Mouse (Mus musculus): ENCODE measurements at regions not wholly inside any gene's neighbourhood (a gene's known extent, or its start where the extent isn't known, plus 50 kb on each side); places are given as distances from the start of the nearest gene placed in this dataset.

DNA sequence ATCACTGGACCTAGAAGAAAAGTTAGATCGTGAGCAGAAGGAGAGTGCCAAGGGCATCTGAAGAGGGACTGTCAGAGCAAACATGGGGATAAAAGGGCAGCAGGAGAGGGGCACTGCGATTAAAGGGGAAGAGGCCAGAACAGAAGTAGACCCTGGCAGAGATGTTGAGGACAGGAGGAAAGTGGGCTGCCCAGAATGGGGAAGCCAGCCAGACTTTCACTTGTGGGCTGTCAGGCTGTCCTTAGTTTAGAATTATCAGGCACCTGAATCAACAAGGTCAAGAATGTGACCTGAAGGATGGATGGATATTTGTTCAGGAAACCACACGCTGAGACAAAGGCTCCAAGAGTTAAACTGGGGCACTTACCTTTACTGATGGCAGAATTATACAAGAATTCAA is 193.0 kb upstream of the Klf3 start:
- Histone ChIP-seq H3K4me1 (peaks cover 14% of the 10 kb centered on the region), H3K4me3 (no peak overlapping the region), H3K36me3 (no peaks in the 10 kb centered on the region), H3K4me2 (replicated peaks) (peak overlapping the region; percentile 25), H3K9me3 (no peaks in the 10 kb centered on the region), H3K27ac (no peak overlapping the region), H3K9ac (no peak overlapping the region), H3K27me3 (replicated peaks) (no peaks in the 10 kb centered on the region)
- WGBS, result 18% methylated on average over 3 of the region's 3 CpGs
- no peak for ATAC-seq (ENCODE audit: low FRiP score, low read depth)

DNA sequence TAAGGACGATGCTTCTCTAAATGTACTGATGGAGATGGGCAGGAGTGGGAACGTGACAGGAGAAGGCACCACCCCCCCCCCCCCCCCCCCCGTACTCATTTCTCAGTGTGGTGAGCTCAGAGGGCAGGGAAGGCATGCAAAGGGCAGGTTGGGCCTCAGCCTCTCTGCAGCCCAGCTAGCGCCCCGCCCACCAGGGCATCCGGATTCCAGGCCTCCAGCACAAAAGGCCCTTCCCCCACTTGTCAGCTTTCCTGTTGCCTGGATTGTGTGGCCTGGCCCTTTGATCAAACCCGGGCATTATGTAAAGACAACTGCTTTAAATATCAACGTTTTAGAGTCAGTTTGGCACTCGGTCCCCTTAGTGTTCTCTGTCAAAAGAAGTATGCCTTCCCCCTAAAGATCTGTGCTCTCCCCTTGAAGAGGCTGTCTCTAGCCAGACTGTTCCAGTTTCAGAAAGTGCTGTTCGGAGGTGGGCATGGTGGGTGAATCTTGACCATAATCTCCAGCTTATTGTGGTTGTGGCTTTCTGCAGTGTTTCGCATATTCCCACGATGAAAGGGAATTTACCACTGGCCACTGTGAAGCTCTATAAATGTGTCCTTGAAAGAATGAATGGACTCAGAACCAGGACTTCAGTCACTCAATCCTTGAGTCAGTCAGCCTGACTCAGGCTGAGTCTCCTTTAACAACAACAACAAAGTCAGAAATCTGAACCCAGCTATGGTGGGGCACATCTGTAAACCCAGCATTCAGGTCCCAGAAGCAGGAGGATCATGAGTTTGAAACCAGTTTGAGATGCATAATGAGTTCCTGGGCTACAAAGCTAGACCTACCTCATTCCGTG is 192.4 kb upstream of the Klf3 start:
- Histone ChIP-seq H3K27ac (no peak overlapping the region), H3K4me2 (replicated peaks) (peak overlapping the region; percentile 25), H3K4me3 (no peak overlapping the region), H3K9me3 (no peaks in the 10 kb centered on the region), H3K4me1 (peaks cover 14% of the 10 kb centered on the region), H3K9ac (no peak overlapping the region), H3K36me3 (no peaks in the 10 kb centered on the region), H3K27me3 (replicated peaks) (no peaks in the 10 kb centered on the region)
- WGBS, result 11% methylated on average over 12 of the region's 13 CpGs
- ATAC-seq (ENCODE audit: low FRiP score, low read depth), result peak; percentile 75; the same call in 1 of the 2 replicates

DNA sequence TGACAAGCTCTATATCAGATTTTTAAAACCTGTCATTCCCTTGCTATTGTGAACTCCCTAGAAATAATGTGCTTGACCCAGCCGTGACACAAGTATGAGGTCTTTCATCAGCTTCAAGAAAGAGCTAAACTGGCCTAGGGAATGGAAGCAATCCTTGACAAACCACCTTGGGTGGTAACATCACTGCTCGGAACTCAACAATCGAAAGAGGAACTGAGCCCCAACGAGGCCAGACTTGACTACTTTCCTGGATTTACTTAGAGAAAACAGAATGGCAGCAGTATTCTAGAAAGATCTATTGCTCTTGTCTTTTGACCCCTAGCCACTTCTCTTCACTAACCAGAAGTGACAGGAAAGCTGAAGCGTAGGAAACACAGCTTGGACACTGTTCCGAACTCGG is 191.2 kb upstream of the Klf3 start:
- Histone ChIP-seq H3K27me3 (replicated peaks) (no peaks in the 10 kb centered on the region), H3K9me3 (no peaks in the 10 kb centered on the region)
- no peak for ATAC-seq (ENCODE audit: low FRiP score, low read depth)

DNA sequence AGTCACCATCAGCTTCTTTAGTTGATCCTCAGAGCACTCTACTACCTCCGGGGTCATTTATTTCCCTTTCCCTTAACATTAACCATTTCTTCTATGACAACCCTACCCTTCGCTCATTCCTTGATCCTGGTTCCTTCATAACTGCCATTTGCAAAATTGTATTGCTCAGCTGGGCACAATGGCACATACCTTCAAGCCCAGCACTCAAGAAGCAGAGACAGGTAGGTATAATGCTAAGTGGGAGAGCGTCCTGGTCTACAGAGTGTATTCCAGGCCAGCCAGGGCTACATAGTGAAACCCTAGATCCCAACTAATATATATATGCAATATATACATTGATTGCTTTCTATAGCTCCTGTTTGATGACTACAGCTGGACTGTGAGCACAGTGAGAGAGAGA is 189.5 kb upstream of the Klf3 start:
- Histone ChIP-seq H3K9me3 (no peaks in the 10 kb centered on the region), H3K27ac (no peak overlapping the region), H3K4me2 (replicated peaks) (no peak overlapping the region), H3K27me3 (replicated peaks) (no peaks in the 10 kb centered on the region), H3K4me1 (peaks cover 14% of the 10 kb centered on the region), H3K4me3 (no peak overlapping the region), H3K9ac (no peak overlapping the region), H3K36me3 (no peaks in the 10 kb centered on the region)
- ATAC-seq (ENCODE audit: low FRiP score, low read depth), result no peak
- WGBS, result 96% methylated on average over 3 of the region's 3 CpGs

More for the DNA sequence above, 191.2 kb upstream of the Klf3 start:
- no peaks in the 10 kb centered on the region for H3K36me3 ChIP-seq
- no peak overlapping the region for H3K9ac ChIP-seq
- H3K4me3 ChIP-seq, result no peak overlapping the region
- 88% methylated on average over 7 of the region's 7 CpGs for WGBS
- H3K4me1 ChIP-seq, result peaks cover 14% of the 10 kb centered on the region
- no peak overlapping the region for H3K4me2 ChIP-seq (replicated peaks)
- H3K27ac ChIP-seq, result no peak overlapping the region

DNA sequence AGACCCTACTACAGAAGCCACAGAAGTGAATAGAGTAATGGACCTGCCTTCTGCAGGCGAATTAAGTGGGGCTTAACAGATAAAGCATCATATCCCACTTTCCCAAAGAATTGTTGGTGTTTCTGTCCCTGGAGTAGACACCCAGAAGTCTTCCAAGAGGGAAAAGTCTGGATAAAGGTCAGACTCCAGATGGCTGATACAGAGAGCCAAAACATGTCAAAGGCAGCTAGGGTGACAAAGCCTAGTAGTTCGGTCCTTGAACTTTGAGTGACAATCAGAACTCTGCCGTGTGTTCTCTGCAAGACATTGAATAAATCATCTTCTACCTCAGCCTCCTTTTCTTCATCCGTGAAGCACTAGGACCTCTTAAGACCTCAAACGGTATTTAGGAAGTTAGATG is 185.1 kb upstream of the Klf3 start:
- ATAC-seq (ENCODE audit: low FRiP score, low read depth), result no peak
- H3K27me3 ChIP-seq (replicated peaks), result no peaks in the 10 kb centered on the region
- H3K4me1 ChIP-seq, result no peaks in the 10 kb centered on the region
- no peaks in the 10 kb centered on the region for H3K9me3 ChIP-seq
- 66% methylated on average over 5 of the region's 5 CpGs for WGBS
- no peaks in the 10 kb centered on the region for H3K36me3 ChIP-seq
- no peak overlapping the region for H3K27ac ChIP-seq
- no peak overlapping the region for H3K9ac ChIP-seq
- H3K4me3 ChIP-seq, result no peak overlapping the region
- H3K4me2 ChIP-seq (replicated peaks), result no peak overlapping the region

DNA sequence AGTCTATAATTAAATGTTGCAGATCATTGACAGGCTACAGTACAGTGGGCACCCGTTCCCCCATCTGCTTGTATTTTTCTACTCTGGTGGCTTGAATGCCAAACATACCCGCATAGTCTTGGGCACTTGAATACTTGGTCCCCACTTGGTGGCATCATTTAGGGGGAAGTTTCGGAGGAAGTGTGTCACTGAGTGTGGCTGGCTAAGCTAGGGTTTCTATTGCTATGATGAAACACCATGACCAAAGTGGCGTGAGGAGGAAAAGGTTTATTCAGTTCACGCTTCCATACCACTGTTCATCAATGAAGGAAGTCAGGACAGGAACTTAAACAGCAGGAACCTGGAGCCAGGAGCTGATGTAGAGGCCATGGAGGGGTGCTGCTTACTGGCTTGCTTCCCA is 183.4 kb upstream of the Klf3 start:
- Histone ChIP-seq H3K9me3 (no peaks in the 10 kb centered on the region), H3K4me2 (replicated peaks) (no peak overlapping the region), H3K27ac (no peak overlapping the region), H3K9ac (no peak overlapping the region), H3K4me3 (no peak overlapping the region), H3K4me1 (0 out of 2 replicates have a peak, but pooled peaks cover 2% of the 10 kb centered on the region), H3K27me3 (replicated peaks) (no peaks in the 10 kb centered on the region), H3K36me3 (no peaks in the 10 kb centered on the region)
- WGBS, result 91% methylated on average over 5 of the region's 5 CpGs
- ATAC-seq (ENCODE audit: low FRiP score, low read depth), result no peak

DNA sequence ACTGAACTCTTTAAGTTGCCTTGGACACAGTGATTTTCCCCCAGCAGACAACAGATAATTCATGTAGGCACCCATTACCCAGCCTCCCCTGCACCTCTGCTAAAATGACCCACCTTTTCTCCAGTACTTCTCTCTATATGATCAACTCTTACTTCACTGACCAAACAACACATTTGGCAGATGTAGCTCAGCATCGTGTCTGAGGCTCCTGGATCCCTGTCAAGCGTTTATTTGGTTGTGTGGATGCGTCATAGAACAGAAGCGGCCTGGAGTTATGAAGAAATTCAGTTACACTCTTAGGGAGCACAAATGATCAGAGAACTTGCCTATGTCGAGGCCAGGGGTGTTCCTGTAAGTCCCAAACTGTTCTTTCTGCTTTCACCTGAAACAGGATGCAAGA is 182.5 kb upstream of the Klf3 start:
- ATAC-seq (ENCODE audit: low FRiP score, low read depth), result no peak
- H3K27me3 ChIP-seq (replicated peaks), result no peaks in the 10 kb centered on the region
- H3K4me2 ChIP-seq (replicated peaks), result no peak overlapping the region
- no peak overlapping the region for H3K27ac ChIP-seq
- H3K4me1 ChIP-seq, result 0 out of 2 replicates have a peak, but pooled peaks cover 2% of the 10 kb centered on the region
- no peak overlapping the region for H3K9ac ChIP-seq
- no peaks in the 10 kb centered on the region for H3K36me3 ChIP-seq
- H3K4me3 ChIP-seq, result no peak overlapping the region
- H3K9me3 ChIP-seq, result no peaks in the 10 kb centered on the region
- WGBS, result 88% methylated on average over 5 of the region's 5 CpGs

DNA sequence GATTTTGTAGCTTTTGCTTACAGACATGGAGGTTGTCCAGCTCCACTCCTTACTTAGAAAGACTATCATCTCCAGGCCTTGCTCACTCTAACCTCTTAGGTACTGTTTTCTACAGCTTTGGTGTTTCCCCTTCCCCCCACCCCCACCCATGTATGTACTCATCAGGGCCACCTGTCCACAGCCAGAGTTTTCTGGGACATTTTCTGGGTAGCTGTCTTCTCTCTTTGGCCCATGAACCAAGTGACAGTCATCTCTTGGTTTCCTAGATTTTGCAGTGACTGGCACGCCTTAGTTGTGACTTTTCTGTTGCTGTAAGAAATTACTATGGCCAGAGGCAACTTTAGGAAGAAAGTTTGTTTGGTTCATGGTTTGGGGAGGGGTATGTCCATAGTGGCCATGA is 181.8 kb upstream of the Klf3 start:
- no peak overlapping the region for H3K27ac ChIP-seq
- WGBS, result 95% methylated on average over 1 of the region's 1 CpGs
- H3K4me1 ChIP-seq, result 0 out of 2 replicates have a peak, but pooled peaks cover 2% of the 10 kb centered on the region
- no peaks in the 10 kb centered on the region for H3K36me3 ChIP-seq
- H3K4me2 ChIP-seq (replicated peaks), result no peak overlapping the region
- H3K4me3 ChIP-seq, result no peak overlapping the region
- no peaks in the 10 kb centered on the region for H3K27me3 ChIP-seq (replicated peaks)
- no peaks in the 10 kb centered on the region for H3K9me3 ChIP-seq
- ATAC-seq (ENCODE audit: low FRiP score, low read depth), result no peak
- H3K9ac ChIP-seq, result no peak overlapping the region

DNA sequence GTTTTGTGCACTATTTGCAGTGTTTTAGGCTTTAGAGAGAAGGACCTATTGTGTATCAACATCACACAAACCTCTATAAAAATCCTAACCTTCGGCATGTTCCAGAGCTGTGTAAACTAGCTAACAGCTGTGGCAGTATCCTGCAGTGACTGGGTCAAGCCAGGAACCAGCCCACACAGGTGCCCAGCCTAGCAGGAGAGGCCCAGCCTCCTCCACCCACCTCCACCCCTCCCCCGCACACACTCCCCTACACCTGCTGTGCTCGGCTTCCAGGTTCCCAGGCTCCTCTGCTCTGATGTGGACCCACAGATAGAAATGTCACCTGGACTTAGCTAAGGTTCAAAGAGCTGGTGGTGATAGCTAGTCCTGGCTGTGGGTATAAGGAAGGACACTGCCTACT is 179.5 kb upstream of the Klf3 start:
- H3K27me3 ChIP-seq (replicated peaks), result no peaks in the 10 kb centered on the region
- ATAC-seq (ENCODE audit: low FRiP score, low read depth), result no peak
- H3K9ac ChIP-seq, result no peak overlapping the region
- H3K36me3 ChIP-seq, result no peaks in the 10 kb centered on the region
- H3K4me1 ChIP-seq, result 0 out of 2 replicates have a peak, but pooled peaks cover 2% of the 10 kb centered on the region
- no peak overlapping the region for H3K27ac ChIP-seq
- no peak overlapping the region for H3K4me3 ChIP-seq
- H3K9me3 ChIP-seq, result no peaks in the 10 kb centered on the region
- 37% methylated on average over 3 of the region's 3 CpGs for WGBS
- no peak overlapping the region for H3K4me2 ChIP-seq (replicated peaks)

DNA sequence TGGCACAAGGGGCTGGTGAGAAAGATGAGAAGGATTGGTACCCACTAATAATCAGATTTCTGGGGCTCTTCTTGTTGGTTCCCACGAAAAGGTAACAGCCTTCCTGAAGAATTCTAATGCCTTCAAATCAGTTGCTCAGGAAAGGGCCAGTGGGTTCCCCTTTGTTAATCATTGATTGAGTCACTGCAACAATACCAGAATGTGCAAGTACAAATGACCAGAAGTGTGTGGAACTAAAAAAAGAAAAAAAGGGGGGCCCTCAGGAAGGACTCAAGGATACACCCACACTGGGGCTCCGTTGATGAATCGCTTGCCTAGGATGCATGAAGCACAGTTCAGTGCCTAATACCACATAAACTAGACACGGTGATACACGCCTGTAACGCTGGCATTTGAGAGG is 179.0 kb upstream of the Klf3 start:
- Histone ChIP-seq H3K4me1 (0 out of 2 replicates have a peak, but pooled peaks cover 2% of the 10 kb centered on the region), H3K27me3 (replicated peaks) (no peaks in the 10 kb centered on the region), H3K4me3 (no peak overlapping the region), H3K9me3 (no peaks in the 10 kb centered on the region), H3K27ac (no peak overlapping the region), H3K36me3 (no peaks in the 10 kb centered on the region), H3K9ac (no peak overlapping the region), H3K4me2 (replicated peaks) (no peak overlapping the region)
- WGBS, result 74% methylated on average over 6 of the region's 6 CpGs
- ATAC-seq (ENCODE audit: low FRiP score, low read depth), result no peak

DNA sequence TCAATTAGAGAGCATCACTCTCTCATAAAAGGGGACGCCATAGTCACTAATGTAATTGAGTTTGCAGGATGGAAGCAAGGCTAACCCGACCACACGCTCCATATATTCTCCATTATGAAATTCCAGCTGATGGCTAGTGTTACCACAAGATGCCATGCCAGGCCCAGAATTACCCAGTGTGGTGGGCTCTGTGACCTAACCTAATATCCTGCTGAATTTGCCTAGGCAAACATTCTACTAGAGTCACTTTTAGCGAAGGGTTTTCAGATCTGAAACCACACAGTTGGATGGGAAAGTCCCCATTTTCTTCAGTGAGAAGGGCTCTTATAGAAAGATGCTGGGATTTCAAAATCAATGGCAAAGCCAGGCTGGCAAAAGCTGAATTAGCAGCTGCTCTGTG is 177.8 kb upstream of the Klf3 start:
- 81% methylated on average over 4 of the region's 4 CpGs for WGBS
- Histone ChIP-seq H3K27ac (no peak overlapping the region), H3K4me2 (replicated peaks) (no peak overlapping the region), H3K36me3 (no peaks in the 10 kb centered on the region), H3K4me1 (0 out of 2 replicates have a peak, but pooled peaks cover 2% of the 10 kb centered on the region), H3K4me3 (no peak overlapping the region), H3K9me3 (no peaks in the 10 kb centered on the region), H3K9ac (no peak overlapping the region), H3K27me3 (replicated peaks) (no peaks in the 10 kb centered on the region)
- ATAC-seq (ENCODE audit: low FRiP score, low read depth), result no peak

DNA sequence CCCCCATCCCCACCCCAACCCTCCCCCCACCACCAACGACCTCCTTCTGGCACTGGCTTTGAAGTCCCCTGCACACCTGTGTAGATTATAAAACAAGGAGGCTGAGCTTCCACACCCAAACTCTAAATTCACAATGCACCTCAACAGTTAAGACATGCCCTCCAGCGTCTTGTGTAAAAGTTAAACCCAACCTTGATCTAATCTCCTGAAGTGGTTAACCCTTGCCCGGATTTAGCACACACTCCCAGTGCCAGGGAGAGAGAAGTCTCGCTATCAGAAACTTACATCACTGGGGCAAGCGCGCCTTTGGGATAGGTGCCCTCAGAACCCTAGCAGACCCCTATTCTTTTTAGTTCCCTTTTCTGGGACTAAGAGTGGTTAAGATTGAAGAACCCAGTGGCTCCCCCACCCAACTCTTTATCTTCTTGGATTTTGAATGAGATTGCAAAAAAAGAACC is 177.3 kb upstream of the Klf3 start:
- no peak overlapping the region for H3K9ac ChIP-seq
- WGBS, result 56% methylated on average over 6 of the region's 6 CpGs
- H3K36me3 ChIP-seq, result no peaks in the 10 kb centered on the region
- no peak overlapping the region for H3K27ac ChIP-seq
- H3K4me2 ChIP-seq (replicated peaks), result no peak overlapping the region
- no peak overlapping the region for H3K4me3 ChIP-seq
- no peak for ATAC-seq (ENCODE audit: low FRiP score, low read depth)
- no peaks in the 10 kb centered on the region for H3K27me3 ChIP-seq (replicated peaks)
- no peaks in the 10 kb centered on the region for H3K9me3 ChIP-seq
- 0 out of 2 replicates have a peak, but pooled peaks cover 2% of the 10 kb centered on the region for H3K4me1 ChIP-seq

DNA sequence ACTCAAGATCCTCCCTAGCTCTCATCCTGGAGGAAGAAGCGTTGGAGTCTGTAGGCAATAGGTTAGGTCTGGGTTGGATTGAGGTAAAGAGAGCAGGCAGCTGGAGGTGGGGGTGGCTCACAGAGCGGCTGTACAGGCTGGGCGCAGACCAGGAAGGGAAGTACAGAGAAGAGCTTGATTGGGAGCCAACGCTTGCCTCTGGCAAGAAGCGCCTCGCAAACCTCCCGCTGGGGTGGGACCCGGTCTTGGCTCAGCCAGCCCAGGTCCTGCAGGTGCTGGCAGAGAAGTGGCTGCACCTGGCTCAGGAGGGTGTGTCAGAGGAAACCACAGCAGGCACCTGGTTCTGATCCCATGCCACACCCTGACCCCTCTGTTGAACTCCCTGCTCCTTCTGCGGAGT is 176.8 kb upstream of the Klf3 start:
- H3K9me3 ChIP-seq, result no peaks in the 10 kb centered on the region
- H3K36me3 ChIP-seq, result no peaks in the 10 kb centered on the region
- H3K4me1 ChIP-seq, result 0 out of 2 replicates have a peak, but pooled peaks cover 2% of the 10 kb centered on the region
- no peak overlapping the region for H3K4me2 ChIP-seq (replicated peaks)
- no peak overlapping the region for H3K27ac ChIP-seq
- no peak overlapping the region for H3K4me3 ChIP-seq
- no peak overlapping the region for H3K9ac ChIP-seq
- no peaks in the 10 kb centered on the region for H3K27me3 ChIP-seq (replicated peaks)
- WGBS, result 59% methylated on average over 9 of the region's 9 CpGs
- ATAC-seq (ENCODE audit: low FRiP score, low read depth), result no peak

Measured in neural tube, embryonic 12.5 days (tissue).